Mouse (Mus musculus) adrenal gland, postnatal 4 days (tissue): ENCODE measurements around the gene Esyt1. TPM values are rescaled to one million over a fixed set of nuclear protein-coding genes. Genes with fewer than 3 reads are reported as not detected.
"Not testable (repeated sequence)": the region's sequence is repeated elsewhere in the genome, so short reads cannot be mapped to it uniquely, and the experiment has no call there.

ENCODE experiments used
- DNase-seq, 2 experiments: peaks; one replicate each; pipeline ENCODE4 v3.0.0; 2021 to 2022; ENCODE audit warnings: low spot score in 2 of 2, mixed read lengths in 2 of 2
- long read RNA-seq, 2 experiments: library from polyadenylated mRNA; stranded (forward); transcript quantifications; one replicate each; pipeline ENCODE4 v2.0.0; 2021
- total RNA-seq, 2 experiments: library from RNA; stranded (reverse); gene quantifications; 2 replicates each; pipeline ENCODE4 v1.2.3; 2021

Gene Esyt1
- 10 to 100 TPM; 30.3 to 34.5 TPM for total RNA-seq
- long read RNA-seq, experiment 1, transcript Esyt1-201 (31 exons, 3,981 nt), result major isoform, 5 of 15 reads
- long read RNA-seq, experiment 1, partial matches to known transcripts, result 7 of 15 reads
- long read RNA-seq, experiment 1, other reads (novel, unspliced or antisense), result 3 of 15 reads
- long read RNA-seq, experiment 2, transcript Esyt1-201 (31 exons, 3,981 nt), result major isoform, 19 of 35 reads
- long read RNA-seq, experiment 2, partial matches to known transcripts, result 10 of 35 reads
- long read RNA-seq, experiment 2, other reads (novel, unspliced or antisense), result 6 of 35 reads

DNA sequence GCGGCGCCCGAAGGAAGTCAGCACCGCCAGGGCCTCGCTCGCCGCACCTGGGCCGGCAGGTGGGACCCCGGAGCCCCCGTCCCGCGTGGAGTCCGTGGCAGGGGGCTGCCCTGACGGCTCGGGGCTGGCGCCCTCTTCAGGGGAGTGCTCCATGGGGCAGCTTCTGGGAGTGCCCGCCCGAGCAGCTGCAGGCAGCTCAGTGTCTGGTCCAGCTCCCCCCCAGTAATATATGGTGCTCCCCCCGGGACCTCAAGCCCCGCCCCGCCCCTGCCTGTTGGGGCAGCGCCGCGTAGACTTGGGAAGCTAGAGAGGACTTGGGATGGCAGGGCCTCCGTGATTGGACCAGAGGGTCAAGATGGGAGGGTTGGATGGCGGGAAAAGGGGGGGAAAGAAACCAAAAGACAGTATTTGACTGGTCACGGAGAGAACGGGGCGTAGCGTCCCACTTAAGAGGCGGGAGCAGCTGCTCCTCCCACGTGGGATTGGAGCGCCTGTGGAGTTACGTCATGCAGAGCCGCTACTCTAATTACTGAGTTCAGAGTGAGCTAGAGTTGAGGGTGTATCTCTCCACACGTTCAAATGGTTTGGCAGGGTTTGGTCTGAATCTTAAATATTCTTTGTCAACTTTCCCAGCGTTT, at the start of gene Esyt1:
TSS of gene Esyt1 (minus strand) at position 201 of the 638 bp plus-strand sequence.
- peak; percentile 66 to 88 for DNase-seq

DNA sequence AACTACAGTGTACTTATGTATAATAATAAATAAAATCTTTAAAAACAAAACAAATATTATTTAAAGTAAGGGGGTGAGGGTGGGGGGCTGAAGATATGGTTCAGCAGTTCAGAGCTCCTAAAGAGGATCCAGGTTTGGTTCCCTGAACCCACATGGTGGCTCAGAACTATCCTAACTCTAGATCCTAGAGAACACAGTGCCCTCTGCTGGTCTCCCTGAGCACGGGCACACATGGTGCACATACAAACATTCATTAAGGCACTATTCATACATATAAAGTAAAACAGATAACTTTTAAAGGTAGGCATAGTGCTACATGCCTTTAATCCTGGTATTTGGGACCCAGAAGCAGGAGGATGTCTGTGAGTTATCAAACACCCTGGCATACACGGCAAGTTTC, 49.4 kb upstream of the Esyt1 start:
- DNase-seq, result no peak

DNA sequence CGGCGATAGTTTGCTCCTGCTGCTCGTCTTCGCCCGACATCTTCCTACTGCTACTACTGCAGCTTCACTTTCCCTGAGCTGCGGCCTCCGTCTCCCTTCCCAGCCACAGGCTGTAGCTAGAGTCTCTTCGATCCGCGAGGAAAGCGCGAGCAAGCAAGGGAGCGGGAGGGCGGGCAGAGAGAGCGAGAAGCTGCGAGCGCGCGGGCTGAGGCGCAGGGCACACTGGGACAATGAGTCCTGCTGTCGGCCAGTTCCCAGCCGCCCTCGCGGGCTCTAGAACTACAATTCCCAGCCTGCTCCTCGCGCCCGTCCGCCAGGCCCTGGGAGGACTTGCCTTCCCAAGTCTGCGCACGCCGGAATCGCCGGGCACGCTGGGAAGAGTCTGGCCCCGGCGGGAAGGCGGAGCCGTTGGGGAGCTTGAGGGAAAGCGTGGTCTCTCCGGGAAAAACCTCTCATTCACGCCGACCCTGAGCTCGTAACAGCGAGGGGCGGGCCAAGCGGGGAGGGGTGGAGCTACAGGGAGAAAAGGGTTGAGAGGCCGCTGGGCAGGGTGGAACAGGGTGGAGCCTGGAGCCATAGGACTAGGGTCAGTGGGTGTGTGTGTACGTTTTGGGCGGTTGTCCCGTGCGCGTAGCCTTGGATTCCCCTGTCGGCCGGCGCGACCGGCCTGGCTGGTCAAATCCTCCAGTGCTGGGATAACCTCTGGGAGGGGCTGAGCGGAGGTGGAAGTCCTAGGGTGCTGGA, 40.3 kb upstream of the Esyt1 start, which contains the start of gene Pa2g4:
TSS of gene Pa2g4 (minus strand) at position 200 of the 744 bp plus-strand sequence.
- peak; percentile 93 to 99 for DNase-seq

DNA sequence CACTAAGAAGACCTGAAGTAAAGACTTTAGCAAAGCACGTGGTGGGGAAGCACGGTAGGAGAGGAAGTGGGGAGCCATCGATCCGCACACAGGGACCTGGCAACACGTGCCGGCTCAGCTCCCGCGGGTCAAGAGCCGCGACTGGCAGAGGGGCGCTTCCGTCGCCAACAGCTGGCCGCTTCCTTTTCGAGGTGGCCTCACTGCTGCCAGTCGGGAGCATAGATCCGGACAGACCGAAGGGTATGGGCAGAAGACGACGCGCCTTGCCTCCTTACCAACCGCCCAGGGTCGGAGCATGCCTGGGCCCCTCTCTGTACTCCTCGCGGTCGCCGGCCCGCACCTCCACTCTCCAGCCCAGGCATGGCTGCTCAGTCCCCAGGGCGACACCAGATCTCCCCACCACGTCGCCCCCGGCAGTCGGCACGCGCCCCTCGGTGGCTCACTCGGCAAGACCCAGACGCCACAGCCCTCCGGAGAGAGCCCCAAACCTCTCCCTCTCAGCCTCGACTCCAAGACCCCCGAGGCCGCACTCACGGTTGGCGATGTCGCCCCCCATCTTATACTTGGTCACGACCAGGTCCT, 39.6 kb upstream of the Esyt1 start:
- DNase-seq, result peak in 1 of 2 experiments; percentile 40

DNA sequence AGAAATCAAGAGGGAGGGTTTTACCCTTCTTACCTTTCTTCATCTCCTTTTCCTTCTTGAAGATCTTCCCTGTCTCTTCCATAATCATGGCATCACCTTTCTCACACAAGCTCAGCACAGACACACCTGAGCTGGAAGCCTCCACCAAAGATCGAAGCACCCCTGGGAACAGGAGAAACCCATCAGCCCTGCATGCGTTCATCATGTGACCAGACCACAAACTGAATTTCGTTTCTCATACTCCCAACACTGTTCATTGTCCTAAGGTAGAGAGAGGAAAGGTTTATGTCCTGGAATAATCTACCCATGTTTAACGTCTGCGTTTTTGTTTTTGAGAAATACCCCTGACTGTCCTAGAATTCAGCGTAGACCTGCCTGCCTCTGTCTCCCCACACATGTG, 37.9 kb upstream of the Esyt1 start:
- no peak for DNase-seq

DNA sequence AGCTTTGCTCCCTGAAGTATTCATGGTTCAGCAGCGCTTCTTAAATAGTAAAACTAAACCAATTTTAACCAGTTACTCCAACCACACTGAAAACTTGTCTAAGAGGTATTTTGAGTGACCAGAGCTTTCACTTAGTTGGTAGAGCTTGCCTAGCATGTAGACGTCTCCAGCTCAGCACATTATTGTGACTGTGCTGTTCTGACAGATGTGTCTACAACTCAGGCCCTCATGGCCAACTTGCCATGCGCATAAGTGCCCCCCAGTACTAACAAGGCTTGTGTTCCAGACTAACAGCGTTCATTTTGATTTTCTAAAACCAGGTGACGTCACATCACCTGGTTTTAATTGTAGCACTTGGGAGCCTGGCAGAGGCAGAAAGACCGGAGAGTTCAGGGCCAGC, 31.3 kb upstream of the Esyt1 start:
- DNase-seq, result no peak

DNA sequence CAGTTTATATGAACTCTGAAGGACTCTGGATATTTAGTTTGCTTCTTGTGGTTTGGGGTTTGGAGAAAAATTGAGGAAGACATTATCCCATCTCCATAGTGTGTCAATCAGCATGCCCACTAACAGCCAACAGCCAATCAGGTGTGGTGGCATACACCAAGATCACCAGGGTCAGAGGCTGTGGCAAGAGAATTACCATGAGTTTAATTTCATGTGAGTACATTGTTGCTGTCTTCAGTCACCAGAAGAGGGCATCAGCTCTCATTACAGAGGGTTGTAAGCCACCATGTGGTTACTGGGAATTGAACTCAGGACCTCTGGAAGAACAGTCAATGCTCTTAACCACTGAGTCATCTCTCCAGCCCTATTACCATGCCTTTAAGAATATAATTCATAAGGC, 30.6 kb upstream of the Esyt1 start:
- no peak for DNase-seq

DNA sequence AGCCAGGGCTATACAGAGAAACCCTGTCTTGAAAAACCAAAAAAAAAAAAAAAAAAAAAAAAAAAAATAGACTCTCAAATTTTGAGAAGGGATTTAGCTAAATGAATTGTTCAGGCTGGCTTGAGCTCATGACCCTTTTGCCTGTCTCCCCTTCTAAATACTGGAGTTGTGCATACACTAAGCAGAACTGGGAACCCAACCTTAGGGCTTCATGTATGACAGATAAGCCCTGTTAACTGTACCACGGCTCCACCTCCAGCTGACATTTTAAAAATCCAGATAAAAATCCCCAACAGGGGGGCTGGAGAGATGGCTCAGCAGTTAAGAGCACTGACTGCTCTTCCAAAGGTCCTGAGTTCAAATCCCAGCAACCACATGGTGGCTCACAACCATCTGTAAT, 29.9 kb upstream of the Esyt1 start:
- not testable (repeated sequence) for DNase-seq

DNA sequence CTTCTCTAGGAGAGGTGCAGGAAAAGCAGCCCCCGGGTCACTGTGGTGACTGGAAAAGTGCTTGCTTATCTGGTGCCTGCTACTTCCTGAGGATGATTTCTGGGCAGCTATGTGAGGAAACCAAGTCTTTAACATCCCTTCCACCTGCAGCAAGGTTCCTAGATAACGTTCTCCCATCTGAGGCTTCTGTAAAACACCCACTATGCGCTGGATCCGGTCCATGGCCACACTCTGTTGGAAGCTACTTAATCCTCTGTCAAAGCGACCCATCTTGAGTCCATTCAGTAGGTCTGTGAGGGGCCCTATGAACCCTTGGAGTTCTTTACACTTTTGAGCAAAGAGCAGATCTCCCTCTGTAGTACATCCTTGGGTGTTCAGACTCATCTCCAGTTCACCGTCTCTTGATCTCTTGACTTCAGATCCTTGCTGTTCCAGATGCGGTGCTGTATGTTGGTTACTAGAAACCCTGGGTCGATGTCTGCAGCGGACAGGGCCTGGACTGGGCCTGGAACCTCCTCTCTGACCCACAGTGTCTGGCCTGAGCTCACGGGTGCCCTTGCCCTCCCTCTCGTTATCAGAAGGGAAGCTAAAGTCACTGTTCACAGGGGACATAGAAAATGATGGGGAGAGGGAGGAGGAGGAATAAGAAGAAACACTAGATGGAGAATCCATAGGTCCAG, 24.6 kb upstream of the Esyt1 start:
- DNase-seq, result not testable (repeated sequence)

DNA sequence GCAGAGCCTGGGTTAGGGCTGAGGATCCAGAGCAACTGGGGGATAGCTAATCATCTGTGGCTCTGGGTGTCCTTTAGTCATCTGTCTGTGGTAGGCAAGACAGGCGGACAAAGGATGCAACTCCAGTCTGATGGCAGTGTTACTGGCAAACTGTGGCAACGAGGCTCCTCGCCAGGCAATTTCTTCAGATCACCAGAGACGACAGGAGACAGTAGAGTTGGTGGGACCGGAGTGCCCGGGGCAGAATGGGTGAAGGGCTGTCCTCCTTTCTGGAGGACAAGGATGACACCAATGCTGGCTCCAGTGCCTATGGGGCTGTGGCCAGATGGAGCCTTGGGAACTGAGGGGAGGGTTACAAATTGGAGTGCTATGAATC, 24.0 kb upstream of the Esyt1 start:
- DNase-seq, result not testable (repeated sequence)

DNA sequence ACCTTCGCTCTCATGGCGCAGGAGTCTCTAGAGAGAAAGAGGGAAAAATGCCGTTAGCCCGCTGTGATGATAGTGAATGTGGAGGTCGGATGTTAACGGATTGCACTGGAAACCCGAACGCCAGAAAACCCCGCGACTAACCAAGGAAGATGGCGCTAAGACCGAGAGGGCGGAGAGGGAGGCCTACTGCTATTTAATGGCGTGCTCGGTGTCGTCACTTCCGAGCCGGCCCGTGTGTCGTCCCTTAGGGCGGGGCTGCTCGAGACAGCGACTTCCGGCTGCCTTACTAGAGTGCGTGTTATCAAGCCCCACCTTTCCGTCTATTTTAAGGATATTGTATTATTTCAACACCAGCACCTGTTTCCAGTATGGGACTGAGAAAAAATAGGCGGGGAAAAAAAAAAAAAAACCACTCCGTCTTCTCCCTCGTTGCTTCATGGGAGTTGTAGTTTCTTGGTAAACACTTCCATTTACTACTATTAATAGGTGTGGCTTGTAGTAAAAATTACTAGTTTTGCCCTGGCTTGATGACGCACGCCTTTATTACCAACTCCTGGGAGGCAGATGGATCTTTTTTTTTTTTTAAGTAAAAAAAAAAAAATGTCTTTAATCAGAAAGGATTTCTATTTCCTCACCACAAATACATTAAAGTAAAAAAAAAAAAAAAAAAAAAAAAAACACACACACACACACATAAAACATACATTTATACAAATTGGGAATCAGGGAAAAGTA, 23.4 kb upstream of the Esyt1 start, which contains the start of gene Rpl41:
TSS of gene Rpl41 (minus strand) at position 359 of the 735 bp plus-strand sequence.
- DNase-seq, result peak; percentile 70 to 80

DNA sequence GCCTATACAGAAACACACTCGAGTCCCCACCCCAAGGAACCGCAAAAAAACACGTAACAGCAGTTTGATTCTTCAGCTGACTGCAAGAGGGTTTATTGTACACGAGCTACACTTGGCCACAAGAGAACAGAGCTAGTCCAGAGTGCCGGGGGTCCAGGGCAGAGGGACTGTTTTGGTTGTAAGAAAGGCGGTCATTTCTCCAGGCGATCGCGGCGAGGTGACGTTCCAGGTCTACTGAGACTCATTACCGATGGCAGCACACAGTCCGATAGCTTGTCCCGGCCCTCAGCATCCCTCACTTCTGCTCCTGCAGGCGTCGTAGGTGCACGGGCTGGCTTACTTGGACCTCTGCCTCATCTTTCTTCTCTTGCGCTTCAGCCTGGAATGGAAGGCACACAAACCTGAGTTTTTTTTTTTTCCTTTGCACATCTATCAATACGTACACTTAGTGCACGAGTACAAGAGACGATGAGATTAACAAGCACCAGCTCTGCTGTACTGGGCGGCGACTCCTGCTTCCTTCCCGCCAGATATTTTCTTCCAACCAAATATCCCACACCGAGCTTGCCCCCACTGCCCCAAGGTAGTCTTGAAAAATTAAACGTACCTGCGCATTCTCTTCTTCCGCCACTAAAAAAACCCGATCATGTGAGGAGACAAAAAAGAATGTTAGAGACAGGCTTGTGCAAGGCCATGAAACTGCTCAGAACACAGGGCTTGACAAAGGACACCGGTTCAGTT, 22.6 kb upstream of the Esyt1 start:
- DNase-seq, result not testable (repeated sequence)

DNA sequence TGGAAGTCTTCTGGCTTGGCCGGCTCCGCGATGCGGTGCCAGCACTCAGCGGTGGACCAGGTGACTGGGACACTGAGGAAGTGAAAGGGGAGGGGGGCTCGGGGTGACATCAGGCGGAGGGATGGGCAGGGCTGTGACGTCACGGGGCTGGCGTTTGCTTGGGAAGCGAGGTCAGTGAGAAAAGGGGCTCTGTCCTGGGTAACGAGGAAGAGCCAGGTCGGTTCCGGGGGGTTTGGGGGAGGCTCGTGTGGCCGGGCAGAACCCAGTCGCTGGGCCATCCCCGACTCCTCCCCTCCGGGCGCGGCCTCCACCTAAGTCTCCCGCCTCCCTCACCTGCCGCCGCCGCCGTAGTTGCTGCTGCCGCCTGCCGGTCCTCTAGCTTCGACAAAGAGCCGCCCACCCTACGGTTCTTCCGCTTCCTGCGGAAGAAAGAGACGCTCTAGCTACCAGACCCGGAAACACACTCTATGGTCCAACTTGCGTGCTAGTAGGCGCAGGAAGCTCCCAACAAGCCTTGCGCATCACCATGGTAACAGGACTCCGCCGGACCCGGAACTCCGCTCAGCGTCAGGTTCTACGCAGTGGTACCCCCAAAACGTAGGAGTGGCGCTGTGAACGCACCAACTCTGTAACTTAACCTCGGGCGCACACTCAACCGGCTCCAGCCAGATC, 21.8 kb upstream of the Esyt1 start, which contains the start of gene Zc3h10:
TSS of gene Zc3h10 (minus strand) at position 414 of the 672 bp plus-strand sequence.
- DNase-seq, result peak; percentile 70 to 82

DNA sequence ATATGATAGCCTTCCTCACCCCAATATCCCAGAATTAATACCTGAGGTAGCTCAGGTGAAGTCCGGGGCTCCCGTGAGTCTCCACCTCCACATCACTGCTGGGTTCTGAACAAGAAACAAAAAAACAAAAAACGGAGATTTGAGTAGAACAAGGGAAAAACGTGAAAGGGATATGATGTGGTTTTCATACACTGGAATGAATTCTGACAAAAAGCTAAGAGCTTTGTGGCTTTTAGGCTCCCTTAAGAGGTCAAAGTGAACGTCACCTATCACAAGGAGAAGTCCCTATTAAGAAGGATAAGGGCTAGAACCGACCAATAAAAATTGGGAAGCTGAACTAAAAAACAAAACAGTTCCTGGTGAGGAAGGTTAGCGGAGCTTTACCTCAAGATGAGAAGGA, 21.1 kb upstream of the Esyt1 start:
- DNase-seq, result no peak

DNA sequence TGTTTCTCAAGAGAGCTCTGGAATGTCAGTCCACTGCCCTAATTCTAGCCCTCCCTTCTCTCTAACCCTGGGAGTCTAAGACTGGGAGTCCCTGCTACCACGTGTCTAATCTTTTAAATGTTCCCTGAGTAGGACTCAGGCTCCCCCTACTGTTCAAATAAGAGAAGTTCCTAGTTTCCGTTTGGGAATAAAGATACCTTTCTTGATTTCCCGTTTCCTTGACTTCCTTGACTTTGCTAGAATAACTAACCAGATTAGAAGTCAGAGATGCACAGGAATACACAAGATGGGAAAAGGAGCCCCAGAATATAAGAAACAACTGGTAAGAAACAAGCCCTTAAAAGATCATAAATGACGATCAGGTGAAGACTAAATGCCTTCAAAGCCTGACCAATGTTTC, 20.7 kb upstream of the Esyt1 start:
- no peak for DNase-seq

DNA sequence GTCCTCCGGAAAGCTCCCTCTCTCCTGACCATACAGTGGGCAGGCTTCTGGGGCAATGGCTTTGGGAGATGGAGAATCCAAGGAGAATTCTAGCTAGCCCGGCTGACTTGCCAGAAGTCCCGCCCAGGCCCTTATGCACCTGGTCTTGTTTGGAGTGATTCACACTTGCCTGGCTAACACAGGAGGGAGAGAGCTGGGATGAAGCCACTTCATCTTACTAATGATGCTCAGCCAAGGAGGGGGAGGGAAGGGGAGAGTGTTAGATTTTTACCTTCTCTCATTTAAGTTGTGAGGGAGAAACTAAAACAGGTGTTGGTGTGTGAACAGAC, 19.9 kb upstream of the Esyt1 start:
- no peak for DNase-seq

DNA sequence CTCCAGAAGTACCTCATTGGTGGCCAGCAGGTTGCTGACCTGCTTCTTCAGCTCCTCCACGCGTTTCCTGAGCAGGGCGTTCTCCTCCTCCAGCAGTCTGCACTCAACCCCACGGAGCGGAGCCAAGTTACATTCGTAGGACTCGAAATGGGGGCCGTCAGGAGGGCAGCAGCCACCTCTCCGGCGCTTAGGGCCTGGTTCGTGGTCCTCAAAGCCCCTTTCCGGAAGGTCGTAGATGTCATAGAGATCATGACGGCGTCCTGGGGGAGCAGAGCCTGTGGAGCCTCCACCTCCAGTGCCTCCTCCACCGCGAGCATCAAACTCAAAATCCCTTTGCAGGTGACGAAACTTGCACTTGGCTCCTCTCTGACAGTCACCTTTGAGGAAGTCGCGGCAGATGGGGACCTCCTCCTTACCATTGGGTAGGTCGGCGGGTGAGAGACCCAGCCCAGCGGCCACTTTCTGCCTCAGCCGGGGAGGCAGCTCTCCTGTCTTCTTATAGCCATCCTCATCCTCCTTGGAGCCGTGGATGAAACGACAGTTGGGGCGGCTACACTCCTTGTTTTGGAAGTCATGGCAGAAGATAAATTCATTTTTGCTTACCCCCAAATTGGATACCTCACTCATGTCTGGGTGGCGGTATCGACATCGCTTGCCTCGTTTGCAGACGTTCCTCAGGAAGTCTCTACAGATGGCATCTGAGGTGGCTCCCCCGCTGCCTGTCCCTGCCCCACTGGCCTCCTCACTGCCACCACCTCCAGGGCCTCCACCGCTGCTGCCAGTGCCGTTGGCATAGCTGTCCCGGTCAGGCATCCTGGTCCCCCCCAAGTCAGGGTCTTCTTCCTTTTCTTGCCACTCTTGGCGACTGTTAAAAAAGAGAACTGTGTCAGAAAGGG, 19.3 kb upstream of the Esyt1 start:
- no peak for DNase-seq

DNA sequence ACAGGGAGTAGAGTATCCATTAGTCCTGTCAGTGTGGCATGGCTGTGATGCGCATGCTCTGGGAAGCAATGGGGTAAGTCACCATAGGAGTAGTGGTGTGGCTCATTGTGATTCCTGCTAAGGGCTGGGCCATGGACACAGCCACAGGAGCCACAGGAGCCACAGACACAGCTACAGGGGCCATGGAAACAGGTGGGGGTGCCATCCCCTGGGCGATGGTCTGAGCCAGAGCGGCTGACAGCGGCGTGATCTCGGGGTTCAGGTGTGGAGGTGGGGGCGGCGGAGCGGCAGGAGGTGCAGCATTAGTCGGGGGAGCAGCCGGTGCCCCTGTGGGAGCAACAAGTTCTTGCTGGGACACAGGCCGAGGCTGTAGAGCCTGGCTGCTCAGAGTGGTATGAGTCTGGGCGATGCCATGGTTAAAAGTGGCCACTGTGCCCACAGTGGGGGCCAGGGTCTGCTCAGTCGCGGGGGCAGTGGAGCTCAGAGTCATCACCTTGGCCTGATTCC, 18.5 kb upstream of the Esyt1 start:
- no peak for DNase-seq
